Mouse (Mus musculus) myocyte (in vitro differentiated cells): ENCODE measurements around the gene Rpn2. TPM values are rescaled to one million over a fixed set of nuclear protein-coding genes. Genes with fewer than 3 reads are reported as not detected.

Experiments
- H3K27me3 ChIP-seq: one replicate; pipeline ENCODE4 v1.6.1; 2011; ENCODE audit not compliant: control insufficient read depth, insufficient read depth, insufficient read length
- H3K36me3 ChIP-seq: one replicate; pipeline ENCODE4 v1.6.1; 2011; ENCODE audit not compliant: control insufficient read depth, insufficient read depth
- H3K4me2 ChIP-seq: one replicate; pipeline ENCODE4 v1.6.1; 2011; ENCODE audit warnings: low read depth, control low read depth
- H3K4me3 ChIP-seq: one replicate; pipeline ENCODE4 v1.5.1; 2011; ENCODE audit warnings: mild to moderate bottlenecking, control low read depth, moderate library complexity
- H3K79me2 ChIP-seq: one replicate; pipeline ENCODE4 v1.6.1; 2011; ENCODE audit not compliant: control insufficient read depth, insufficient read depth
- H3ac ChIP-seq: one replicate; pipeline ENCODE4 v1.6.1; 2011; ENCODE audit not compliant: control insufficient read depth, insufficient read length
- CEBPB ChIP-seq: IDR thresholded peaks from 2 replicates; pipeline ENCODE4 v1.6.1; 2011; ENCODE audit warnings: mild to moderate bottlenecking, moderate library complexity; ENCODE audit not compliant: poor library complexity, insufficient read depth, severe bottlenecking
- E2F4 ChIP-seq: IDR thresholded peaks from one replicate; pipeline ENCODE4 v1.6.1; 2011; ENCODE audit warnings: mild to moderate bottlenecking, control low read depth, moderate library complexity; ENCODE audit not compliant: insufficient read depth
- MAX ChIP-seq: IDR thresholded peaks from one replicate; pipeline ENCODE4 v1.6.1; 2011; ENCODE audit warnings: low read depth, mild to moderate bottlenecking, control low read depth
- MYOD1 ChIP-seq, 3 experiments: IDR thresholded peaks; one replicate each; pipeline ENCODE4 v1.6.1; 2011; ENCODE audit warnings: control low read depth in 2 of 3, low read depth in 2 of 3, mild to moderate bottlenecking in 2 of 3, moderate library complexity in 1 of 3; ENCODE audit not compliant: insufficient read length in 2 of 3, control insufficient read depth in 1 of 3
- MYOG ChIP-seq, 3 experiments: IDR thresholded peaks; one replicate each; pipeline ENCODE4 v1.6.1; 2011; ENCODE audit warnings: control low read depth in 2 of 3, low read depth in 2 of 3, mild to moderate bottlenecking in 2 of 3; ENCODE audit not compliant: insufficient read length in 2 of 3, control insufficient read depth in 1 of 3, insufficient read depth in 1 of 3
- POLR2A ChIP-seq: IDR thresholded peaks from one replicate; pipeline ENCODE4 v1.6.1; 2011; ENCODE audit warnings: low read depth, mild to moderate bottlenecking, control low read depth, moderate library complexity; ENCODE audit not compliant: insufficient read length
- POLR2AphosphoS2 ChIP-seq: IDR thresholded peaks from one replicate; pipeline ENCODE4 v1.6.1; 2011; ENCODE audit warnings: low read depth, control low read depth; ENCODE audit not compliant: insufficient read length
- REST ChIP-seq: IDR thresholded peaks from one replicate; pipeline ENCODE4 v1.6.1; 2011; ENCODE audit warnings: mild to moderate bottlenecking, control low read depth, moderate library complexity; ENCODE audit not compliant: insufficient read depth, insufficient read length
- SRF ChIP-seq: IDR thresholded peaks from one replicate; pipeline ENCODE4 v1.6.1; 2011; ENCODE audit warnings: low read depth; ENCODE audit not compliant: control insufficient read depth, insufficient read length
- TCF12 ChIP-seq: IDR thresholded peaks from one replicate; pipeline ENCODE4 v1.6.1; 2011; ENCODE audit warnings: mild to moderate bottlenecking, control low read depth; ENCODE audit not compliant: poor library complexity, insufficient read depth, severe bottlenecking
- TCF3 ChIP-seq: IDR thresholded peaks from one replicate; pipeline ENCODE4 v1.6.1; 2011; ENCODE audit warnings: low read depth, control low read depth; ENCODE audit not compliant: insufficient read length
- USF1 ChIP-seq: IDR thresholded peaks from one replicate; pipeline ENCODE4 v1.6.1; 2011; ENCODE audit warnings: low read depth, mild to moderate bottlenecking, control low read depth, moderate library complexity
- polyA plus RNA-seq: library from polyadenylated mRNA; unstranded; fragments of >200 nt; fragmentation: generic; extraction: Trizol; gene quantifications from one replicate; pipeline ENCODE4 v1.2.1, GENCODE M21; 2012; ENCODE audit warnings: missing spikeins

Rpn2 gene
- polyA plus RNA-seq, 1 experiment, result 203 TPM

GRCm38 (mm10) chr2:157322029-157322766 is 43.4 kb downstream of the Rpn2 start:
- TF ChIP-seq SRF, result no peak
- TF ChIP-seq E2F4, result no peak
- no peak for TF ChIP-seq POLR2AphosphoS2
- no peak for TF ChIP-seq TCF3
- no peak for TF ChIP-seq POLR2A
- no peak for TF ChIP-seq MYOD1 (IDR thresholded peaks at IDR 0.05; ENCODE audit: control insufficient read depth in 1 of 3, insufficient read length in 2 of 3, low read depth in 2 of 3)
- no peak for TF ChIP-seq MYOG (IDR thresholded peaks at IDR 0.05; ENCODE audit: control insufficient read depth in 1 of 3, insufficient read depth in 1 of 3, insufficient read length in 2 of 3, low read depth in 2 of 3)
- no peak for TF ChIP-seq USF1
- no peak for TF ChIP-seq MAX
- no peak for TF ChIP-seq TCF12
- Histone ChIP-seq H3K79me2 (no peaks in the 10 kb centered on the region), H3K4me3 (no peak overlapping the region), H3ac (no peak overlapping the region), H3K4me2 (no peak overlapping the region), H3K36me3 (peaks cover 45% of the 10 kb centered on the region), H3K27me3 (no peaks in the 10 kb centered on the region)

- Histone ChIP-seq H3K27me3 (no peaks in the 10 kb centered on the region), H3K36me3 (peaks cover 39% of the 10 kb centered on the region), H3K4me3 (no peak overlapping the region), H3K4me2 (no peak overlapping the region), H3ac (no peak overlapping the region), H3K79me2 (no peaks in the 10 kb centered on the region)
- no peak for TF ChIP-seq TCF12
- no peak for TF ChIP-seq USF1
- no peak for TF ChIP-seq SRF
- TF ChIP-seq POLR2A, result no peak
- TF ChIP-seq E2F4, result no peak
- no peak for TF ChIP-seq POLR2AphosphoS2
- TF ChIP-seq CEBPB, result no peak
- no peak for TF ChIP-seq MAX
- no peak for TF ChIP-seq TCF3
- TF ChIP-seq MYOD1 (IDR thresholded peaks at IDR 0.05; ENCODE audit: control insufficient read depth in 1 of 3, insufficient read length in 2 of 3, low read depth in 2 of 3), result no peak
- no peak for TF ChIP-seq MYOG (IDR thresholded peaks at IDR 0.05; ENCODE audit: control insufficient read depth in 1 of 3, insufficient read depth in 1 of 3, insufficient read length in 2 of 3, low read depth in 2 of 3)
- TF ChIP-seq REST, result no peak
These were observed 46.4 kb downstream of the Rpn2 start for GRCm38 (mm10) chr2:157325238-157325637.

- Histone ChIP-seq H3K27me3 (no peaks in the 10 kb centered on the region), H3K36me3 (peaks cover 25% of the 10 kb centered on the region), H3ac (no peak overlapping the region), H3K4me3 (no peak overlapping the region), H3K4me2 (no peak overlapping the region), H3K79me2 (no peaks in the 10 kb centered on the region)
- TF ChIP-seq MAX (no peak), POLR2AphosphoS2 (no peak), TCF12 (no peak), MYOG (IDR thresholded peaks at IDR 0.05; ENCODE audit: control insufficient read depth in 1 of 3, insufficient read depth in 1 of 3, insufficient read length in 2 of 3, low read depth in 2 of 3) (no peak), SRF (no peak), TCF3 (no peak), E2F4 (no peak), MYOD1 (IDR thresholded peaks at IDR 0.05; ENCODE audit: control insufficient read depth in 1 of 3, insufficient read length in 2 of 3, low read depth in 2 of 3) (no peak), REST (no peak), POLR2A (no peak), USF1 (no peak)
These were observed 49.3 kb downstream of the Rpn2 start for GRCm38 (mm10) chr2:157328106-157328505.

- H3K4me2 ChIP-seq, result no peak overlapping the region
- no peak overlapping the region for H3ac ChIP-seq
- no peaks in the 10 kb centered on the region for H3K27me3 ChIP-seq
- H3K4me3 ChIP-seq, result no peak overlapping the region
- H3K36me3 ChIP-seq, result peaks cover 25% of the 10 kb centered on the region
- TF ChIP-seq POLR2A (no peak), MYOD1 (IDR thresholded peaks at IDR 0.05; ENCODE audit: control insufficient read depth in 1 of 3, insufficient read length in 2 of 3, low read depth in 2 of 3) (no peak), USF1 (no peak), POLR2AphosphoS2 (no peak), E2F4 (no peak), MYOG (IDR thresholded peaks at IDR 0.05; ENCODE audit: control insufficient read depth in 1 of 3, insufficient read depth in 1 of 3, insufficient read length in 2 of 3, low read depth in 2 of 3) (no peak), MAX (no peak), SRF (no peak)
- H3K79me2 ChIP-seq, result no peaks in the 10 kb centered on the region
These were observed 49.8 kb downstream of the Rpn2 start for GRCm38 (mm10) chr2:157328570-157328969.
